Mouse (Mus musculus) embryonic facial prominence, embryonic 11.5 days (tissue): ENCODE results near the gene Ifi27l2b. TPM values are rescaled to one million over a fixed set of nuclear protein-coding genes. Genes with fewer than 3 reads are reported as not detected.
A peak's percentile ranks its signal among the peaks of the same experiment; 100 is the strongest.

Experiments used
- ATAC-seq: fragments of 200-750 bp; cut with Nextera tagmentation; replicated peaks from 2 replicates; pipeline ENCODE4 v1.8.0; 2017; ENCODE audit warnings: low read depth; ENCODE audit not compliant: insufficient number of reproducible peaks, low FRiP score, low TSS enrichment
- DNase-seq: peaks from one replicate; pipeline ENCODE4 v3.0.0-alpha.2; 2015; ENCODE audit warnings: low spot score
- H3K27ac ChIP-seq: fragments of 300-500 bp; sonication (generic); replicated peaks from 2 replicates; pipeline ENCODE4 v1.5.1; 2014; ENCODE audit warnings: mild to moderate bottlenecking, low read depth, low read length, control low read depth
- H3K27me3 ChIP-seq: fragments of 300-500 bp; sonication (generic); 2 replicates; pipeline ENCODE4 v1.6.1; 2014; ENCODE audit warnings: mild to moderate bottlenecking, low read length, moderate library complexity, mixed read lengths; ENCODE audit not compliant: control insufficient read depth, insufficient read depth
- H3K36me3 ChIP-seq: fragments of 300-500 bp; sonication (generic); replicated peaks from 2 replicates; pipeline ENCODE4 v1.6.1; 2014; ENCODE audit warnings: low read depth, mild to moderate bottlenecking, low read length, moderate library complexity, mixed read lengths; ENCODE audit not compliant: control insufficient read depth, insufficient read depth
- H3K4me1 ChIP-seq: fragments of 300-500 bp; sonication (generic); 2 replicates; pipeline ENCODE4 v1.6.1; 2014; ENCODE audit warnings: low read length, mixed read lengths; ENCODE audit not compliant: control insufficient read depth, insufficient read depth
- H3K4me2 ChIP-seq: fragments of 300-500 bp; sonication (generic); 2 replicates; pipeline ENCODE4 v1.6.1; 2014; ENCODE audit warnings: low read depth, mild to moderate bottlenecking, control low read depth, low read length, moderate library complexity
- H3K4me3 ChIP-seq: fragments of 300-500 bp; sonication (generic); 2 replicates; pipeline ENCODE4 v1.5.1; 2014; ENCODE audit warnings: low read depth, low read length, control low read depth
- H3K9ac ChIP-seq: fragments of 300-500 bp; sonication (generic); replicated peaks from 2 replicates; pipeline ENCODE4 v1.6.1; 2014; ENCODE audit warnings: mild to moderate bottlenecking, control low read depth, low read length
- H3K9me3 ChIP-seq: fragments of 300-500 bp; sonication (generic); replicated peaks from 2 replicates; pipeline ENCODE4 v1.6.1; 2016; ENCODE audit warnings: mild to moderate bottlenecking, low read length, inconsistent platforms, mixed read lengths; ENCODE audit not compliant: control insufficient read depth
- WGBS: fragments of 180-500 bp; shearing (Covaris S2); extraction: QIAGEN DNeasy Blood & Tissue Kit; methylation state at CpG from one replicate; pipeline ENCODE4 v1.1.7; 2014; 5-methylcytosine and 5-hydroxymethylcytosine counted together
- polyA plus RNA-seq: library from polyadenylated mRNA; unstranded; fragments of >200 nt; fragmentation: Nextera tagmentation; extraction: Ambion mirVana; gene quantifications from 2 replicates; pipeline ENCODE4 v1.2.1, GENCODE M21; 2014

The Ifi27l2b gene
- polyA plus RNA-seq, 1 experiment from 2014 or later: not detected

GRCm38 (mm10) chr12:103433986-103434731 is 22.9 kb downstream of the Ifi27l2b start, which contains the start of gene Ifi27:
Gene Ifi27, plus strand, starts transcription at chr12:103434211.
- Histone ChIP-seq H3K36me3 (no peaks in the 10 kb centered on the region), H3K4me1 (no peaks in the 10 kb centered on the region), H3K4me3 (no peak within 1 kb of the TSS), H3K9ac (no peak within 1 kb of the TSS), H3K4me2 (no peak within 1 kb of the TSS), H3K9me3 (no peaks in the 10 kb centered on the region), H3K27ac (no peak within 1 kb of the TSS), H3K27me3 (no peaks in the 10 kb centered on the region)
- DNase-seq: no peak
- 71% methylated on average over 8 of the region's 8 CpGs for WGBS
- ATAC-seq: no peak

GRCm38 (mm10) chr12:103433430-103433829 is 23.6 kb downstream of the Ifi27l2b start:
- Histone ChIP-seq H3K4me3 (no peak overlapping the region), H3K27ac (no peak overlapping the region), H3K4me2 (no peak overlapping the region), H3K4me1 (no peaks in the 10 kb centered on the region), H3K9me3 (no peaks in the 10 kb centered on the region), H3K9ac (no peak overlapping the region), H3K27me3 (no peaks in the 10 kb centered on the region), H3K36me3 (no peaks in the 10 kb centered on the region)
- no peak for DNase-seq
- 80% methylated on average over 2 of the region's 2 CpGs for WGBS
- ATAC-seq: no peak

GRCm38 (mm10) chr12:103426710-103427109 is 30.3 kb downstream of the Ifi27l2b start:
- WGBS: 89% methylated on average over 7 of the region's 7 CpGs
- H3K27me3 ChIP-seq: no peaks in the 10 kb centered on the region
- H3K36me3 ChIP-seq: no peaks in the 10 kb centered on the region; the same call in 1 of the 2 replicates
- H3K27ac ChIP-seq: no peak overlapping the region
- no peak overlapping the region for H3K9ac ChIP-seq
- DNase-seq: no peak
- no peaks in the 10 kb centered on the region for H3K4me1 ChIP-seq
- no peak overlapping the region for H3K4me3 ChIP-seq
- no peak for ATAC-seq
- H3K4me2 ChIP-seq: no peak overlapping the region
- no peaks in the 10 kb centered on the region for H3K9me3 ChIP-seq

- Histone ChIP-seq H3K4me1 (no peaks in the 10 kb centered on the region), H3K4me2 (peak within 1 kb of the TSS; percentile 67), H3K9me3 (no peaks in the 10 kb centered on the region), H3K36me3 (no peaks in the 10 kb centered on the region; the same call in 1 of the 2 replicates), H3K4me3 (peak within 1 kb of the TSS; percentile 96), H3K9ac (peak within 1 kb of the TSS; percentile 86), H3K27me3 (no peaks in the 10 kb centered on the region), H3K27ac (0 out of 2 replicates have a peak within 1 kb of the TSS, but pooled peaks have one; percentile 8)
- WGBS: 2% methylated on average over 33 of the region's 33 CpGs
- ATAC-seq (peak; percentile 100), DNase-seq (peak; percentile 98)
Measured at GRCm38 (mm10) chr12:103425729-103426470, 31.1 kb downstream of the Ifi27l2b start, which contains the start of gene Ddx24. Gene Ddx24, minus strand, starts transcription at chr12:103425830.

GRCm38 (mm10) chr12:103425016-103425728 is 31.9 kb downstream of the Ifi27l2b start:
- ATAC-seq: no peak; the same call in 1 of the 2 replicates
- Histone ChIP-seq H3K36me3 (no peaks in the 10 kb centered on the region; the same call in 1 of the 2 replicates), H3K27ac (no peak overlapping the region), H3K27me3 (no peaks in the 10 kb centered on the region), H3K4me2 (peak overlapping the region; percentile 67), H3K4me3 (peak overlapping the region; percentile 96), H3K4me1 (no peaks in the 10 kb centered on the region), H3K9me3 (no peaks in the 10 kb centered on the region), H3K9ac (peak overlapping the region; percentile 86)
- DNase-seq: no peak
- 10% methylated on average over 33 of the region's 33 CpGs for WGBS

GRCm38 (mm10) chr12:103408144-103408543 is 48.9 kb downstream of the Ifi27l2b start:
- H3K27ac ChIP-seq: no peak overlapping the region
- DNase-seq (no peak), ATAC-seq (no peak)
- H3K4me1 ChIP-seq: no peaks in the 10 kb centered on the region
- peaks cover 3% of the 10 kb centered on the region for H3K36me3 ChIP-seq
- 94% methylated on average over 10 of the region's 10 CpGs for WGBS
- no peaks in the 10 kb centered on the region for H3K27me3 ChIP-seq
- H3K4me2 ChIP-seq: no peak overlapping the region
- H3K9ac ChIP-seq: no peak overlapping the region
- no peaks in the 10 kb centered on the region for H3K9me3 ChIP-seq
- H3K4me3 ChIP-seq: no peak overlapping the region

- Histone ChIP-seq H3K4me1 (no peaks in the 10 kb centered on the region), H3K9ac (no peak within 1 kb of the TSS), H3K9me3 (no peaks in the 10 kb centered on the region), H3K27ac (no peak within 1 kb of the TSS), H3K4me2 (no peak within 1 kb of the TSS), H3K36me3 (peaks cover 3% of the 10 kb centered on the region), H3K27me3 (no peaks in the 10 kb centered on the region), H3K4me3 (no peak within 1 kb of the TSS)
- ATAC-seq: no peak
- DNase-seq: no peak
- WGBS: 96% methylated on average over 4 of the region's 4 CpGs
Measured at GRCm38 (mm10) chr12:103407720-103408119, 49.3 kb downstream of the Ifi27l2b start, which contains the start of gene 9330161L09Rik. Gene 9330161L09Rik, minus strand, starts transcription at chr12:103407820.
